Mouse (Mus musculus): ENCODE data around the gene Uba2.

- TF ChIP-seq CTCF (IDR thresholded peaks at IDR 0.05; ENCODE audit: low read depth) (no peak), EP300 (optimal IDR thresholded peaks at IDR 0.05) (no peak)
Measured at GRCm38 (mm10) chr7:34164671-34165070, 4.7 kb downstream of the Uba2 start.

All from stomach, postnatal 0 days (tissue).